Mouse (Mus musculus) cortical plate, adult 2 months (tissue): ENCODE results near the gene Dnah17.

Source experiments
- CTCF ChIP-seq: fragments of 200-500 bp; IDR thresholded peaks from 2 replicates; pipeline ENCODE4 v1.5.1; 2011; ENCODE audit warnings: mild to moderate bottlenecking, control low read depth, low read length; ENCODE audit not compliant: insufficient read depth; ENCODE audit errors: extremely low read depth
- POLR2A ChIP-seq: fragments of 200-500 bp; IDR thresholded peaks from 2 replicates; pipeline ENCODE4 v1.6.1; 2011; ENCODE audit warnings: mild to moderate bottlenecking, low read length, control low read depth; ENCODE audit not compliant: insufficient read depth; ENCODE audit errors: extremely low read depth

DNA sequence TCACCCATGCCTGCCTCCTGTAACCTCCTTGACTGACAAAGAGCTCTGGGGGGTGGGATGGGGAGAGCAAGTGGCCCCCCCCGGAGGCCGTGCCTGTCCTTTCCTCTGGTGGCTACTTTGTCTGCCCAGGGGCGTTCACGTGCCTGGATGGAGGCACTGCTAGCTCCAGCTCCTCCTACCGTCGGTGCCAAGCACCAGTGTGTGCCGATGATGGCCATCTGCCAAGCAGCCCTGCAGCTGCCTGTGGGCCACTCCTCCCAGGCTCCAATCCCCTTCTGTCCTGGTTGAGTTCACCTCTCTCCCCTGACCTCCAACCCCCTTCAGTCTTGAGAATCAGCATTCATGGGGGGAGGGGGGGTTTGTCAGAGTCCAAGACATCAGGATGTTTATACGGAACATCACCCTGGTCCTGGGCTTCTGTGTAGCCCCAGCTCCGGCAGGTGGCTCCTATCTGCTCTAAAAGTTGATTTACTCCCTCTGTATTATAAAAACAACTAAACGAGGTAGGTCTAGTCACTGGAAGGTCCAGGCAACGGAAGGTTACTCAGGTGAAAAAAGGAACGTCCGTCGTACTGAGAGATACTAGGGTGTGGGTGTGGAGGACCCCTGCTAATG is 87.0 kb downstream of the Dnah17 start:
- TF ChIP-seq CTCF (0 out of 2 replicates have a peak, but pooled peaks have one; percentile 1), POLR2A (no peak)
